8 mouse cellular contexts compared by ENCODE assay signal in the genomic region with DNA sequence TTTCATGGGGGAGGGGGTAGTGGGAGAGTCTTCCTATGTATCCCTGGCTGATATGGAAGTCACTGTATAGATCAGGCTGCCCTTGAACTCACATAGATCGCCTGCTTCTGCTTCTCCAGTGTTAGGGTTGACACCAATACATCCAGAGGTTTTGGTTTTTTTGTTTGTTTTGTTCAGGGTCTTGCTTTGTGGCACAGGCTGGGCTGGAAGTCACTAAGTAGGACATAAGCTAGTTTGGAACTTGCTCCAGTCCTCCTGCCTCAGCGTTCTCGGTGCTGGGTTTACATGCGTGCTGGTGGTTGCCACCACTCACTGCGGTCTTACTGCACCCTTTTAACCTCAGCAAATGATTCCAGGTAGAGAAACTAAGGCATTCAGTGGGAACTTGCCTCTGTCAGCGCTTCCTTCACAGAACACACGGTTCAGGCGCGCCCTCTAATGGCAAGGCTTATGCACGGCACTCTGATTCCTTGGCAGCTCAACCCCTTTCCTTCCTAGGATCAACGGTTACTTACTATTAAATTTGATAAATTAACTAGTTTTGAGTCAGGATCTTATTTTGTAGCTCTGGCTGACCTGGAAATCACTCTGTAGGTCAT. TPM values are rescaled to one million over a fixed set of nuclear protein-coding genes. Genes with fewer than 3 reads are reported as not detected.
DNase-seq lines count a peak whose midpoint lies in the region; ATAC-seq lines count a peak whose summit lies in the region.

No protein-coding gene starts in this region.

- peak overlapping the region; percentile 3; the same call in 1 of the 2 replicates for H3K4me3 ChIP-seq in hindbrain, embryonic 16.5 days (ENCODE audit: low read length)

- H3K27me3 ChIP-seq in hindbrain, embryonic 16.5 days (replicated peaks; ENCODE audit: control insufficient read depth, insufficient read depth, low read length) = peaks cover 10% of the 10 kb centered on the region

- 1% methylated on average over 11 of the region's 11 CpGs for WGBS in hindbrain, embryonic 16.5 days

- H3K36me3 ChIP-seq in hindbrain, embryonic 16.5 days (ENCODE audit: control insufficient read depth, insufficient read depth, low read length) = peaks cover 1% of the 10 kb centered on the region

- ATAC-seq in hindbrain, embryonic 16.5 days = no peak

- H3K27ac ChIP-seq in hindbrain, embryonic 16.5 days (ENCODE audit: low read depth, low read length) = no peak overlapping the region

- H3K4me2 ChIP-seq in hindbrain, embryonic 16.5 days (ENCODE audit: low read length) = peak overlapping the region; percentile 37

- peak; percentile 95 for DNase-seq in heart, adult 11 months
- DNase-seq in heart, postnatal 25 days (ENCODE audit: low spot score) = no peak
- peak; percentile 66 for DNase-seq in cerebellum, adult 11-12 months
- peak; percentile 83 for DNase-seq in forelimb bud, embryonic 11.5 days (ENCODE audit: low read depth, low spot score)
- peak; percentile 73 to 84 for DNase-seq in left cerebral cortex, postnatal 25 days (ENCODE audit: low spot score in 2 of 2)
- peak; percentile 86 for DNase-seq in mesoderm, embryonic 11.5 days (ENCODE audit: low read depth, low spot score)
- peak; percentile 46 to 64 for DNase-seq in spleen, postnatal 14 days (ENCODE audit: low spot score in 2 of 2)

- intact Hi-C loops in heart, postnatal 25 days (cut with DNase I) = loop anchor here (1.0 to 5.0 kb wide), 3 partner anchors 43 to 166 kb away; a partner anchor contains a TSS
- intact Hi-C loops in left cerebral cortex, postnatal 25 days (cut with DNase I) = loop anchor here (1.0 to 2.0 kb wide), 3 partner anchors 43 to 115 kb away; a partner anchor contains a TSS

- H3K9me3 ChIP-seq in hindbrain, embryonic 16.5 days (ENCODE audit: control insufficient read depth, low read length) = no peaks in the 10 kb centered on the region

- no peak overlapping the region for H3K9ac ChIP-seq in hindbrain, embryonic 16.5 days (ENCODE audit: low read depth, low read length)

- H3K4me1 ChIP-seq in hindbrain, embryonic 16.5 days (ENCODE audit: control insufficient read depth, insufficient read depth, low read depth, low read length) = peaks cover 28% of the 10 kb centered on the region

RNA-seq across cellular contexts. Expression of a gene that starts 1.3 kb away (rescaled TPM):
- 10 to 100 TPM; 40.7 to 45.1 TPM for total RNA-seq in heart, postnatal 25 days (2021)
- 80.6 and 87.2 TPM in 2 replicates for polyA plus RNA-seq in hindbrain, embryonic 16.5 days (2015; fragmentation: Nextera tagmentation; extraction: Ambion mirVana)
- 10 to 100 TPM; 34.1 to 40.5 TPM for total RNA-seq in left cerebral cortex, postnatal 25 days (2021)

RNA-seq across cellular contexts. Expression of a gene that starts 16.0 kb away (rescaled TPM):
- 1 to 10 TPM; 9.1 to 9.7 TPM for total RNA-seq in heart, postnatal 25 days (2021)
- polyA plus RNA-seq in hindbrain, embryonic 16.5 days (2015; fragmentation: Nextera tagmentation; extraction: Ambion mirVana) = 23.1 and 23.6 TPM in 2 replicates
- 10 to 100 TPM; 16.6 to 20.0 TPM for total RNA-seq in left cerebral cortex, postnatal 25 days (2021)

RNA-seq across cellular contexts. Expression of a gene that starts 16.2 kb away (rescaled TPM):
- 10 to 100 TPM; 36.5 to 40.5 TPM for total RNA-seq in heart, postnatal 25 days (2021)
- polyA plus RNA-seq in hindbrain, embryonic 16.5 days (2015; fragmentation: Nextera tagmentation; extraction: Ambion mirVana) = 1.5 and 1.9 TPM in 2 replicates
- 1 to 10 TPM; 5.4 to 9.9 TPM for total RNA-seq in left cerebral cortex, postnatal 25 days (2021)

RNA-seq across cellular contexts. Expression of a gene that starts 33.5 kb away (rescaled TPM):
- under 1 TPM; 0.59 to 0.81 TPM for total RNA-seq in heart, postnatal 25 days (2021)
- 0.06 and 0.10 TPM in 2 replicates for polyA plus RNA-seq in hindbrain, embryonic 16.5 days (2015; fragmentation: Nextera tagmentation; extraction: Ambion mirVana)
- total RNA-seq in left cerebral cortex, postnatal 25 days (2021) = 10 to 100 TPM; 21.0 to 26.0 TPM

RNA-seq across cellular contexts. Expression of a gene that starts 38.5 kb away (rescaled TPM):
- total RNA-seq in heart, postnatal 25 days (2021) = 10 to 100 TPM; 10.8 to 12.6 TPM
- 22.6 and 25.1 TPM in 2 replicates for polyA plus RNA-seq in hindbrain, embryonic 16.5 days (2015; fragmentation: Nextera tagmentation; extraction: Ambion mirVana)
- 10 to 100 TPM; 31.9 to 32.3 TPM for total RNA-seq in left cerebral cortex, postnatal 25 days (2021)
